Mouse (Mus musculus): Measurements from ENCODE around the gene Sox11.
A peak's percentile ranks its signal among the peaks of the same experiment; 100 is the strongest.

Gene Sox11

DNA sequence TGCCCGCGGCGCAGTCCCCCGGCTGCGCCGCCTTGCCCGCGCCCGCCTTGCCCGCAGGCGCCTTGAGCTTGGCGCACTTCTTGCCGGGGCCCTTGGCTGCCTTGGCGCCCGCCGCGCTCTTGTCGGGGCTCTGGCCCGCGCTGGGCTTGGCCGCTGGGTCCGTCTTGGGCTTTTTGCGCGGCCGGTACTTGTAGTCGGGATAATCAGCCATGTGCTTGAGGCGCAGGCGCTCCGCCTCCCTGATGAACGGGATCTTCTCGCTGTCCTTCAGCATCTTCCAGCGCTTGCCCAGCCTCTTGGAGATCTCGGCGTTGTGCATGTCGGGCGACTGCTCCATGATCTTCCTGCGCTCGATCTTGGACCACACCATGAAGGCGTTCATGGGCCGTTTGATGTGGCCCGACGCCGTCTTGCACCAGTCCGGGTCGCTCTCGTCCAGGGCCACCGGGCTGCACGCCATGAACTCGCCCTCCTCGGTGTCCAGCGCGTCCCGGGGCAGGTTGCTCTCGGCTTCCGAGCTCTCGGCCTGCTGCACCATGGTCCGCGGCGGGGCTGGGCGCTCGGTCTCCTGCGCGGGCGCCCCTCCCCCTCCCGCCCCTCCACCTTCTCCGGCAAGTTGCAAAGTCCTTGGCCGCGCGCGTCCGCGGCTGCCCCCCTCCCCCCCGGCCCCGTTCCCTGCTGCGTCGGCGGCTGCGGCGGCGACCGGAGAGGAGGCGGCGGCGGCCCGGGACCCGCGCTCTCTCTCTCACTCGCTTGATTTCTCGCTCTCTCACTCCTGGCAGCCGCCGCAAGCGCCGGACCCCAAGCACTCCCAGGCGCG lies at the start of gene Sox11:
Gene Sox11 (minus strand): TSS at position 704 of the 820 bp plus-strand sequence.
- peak; percentile 50 for DNase-seq

DNA sequence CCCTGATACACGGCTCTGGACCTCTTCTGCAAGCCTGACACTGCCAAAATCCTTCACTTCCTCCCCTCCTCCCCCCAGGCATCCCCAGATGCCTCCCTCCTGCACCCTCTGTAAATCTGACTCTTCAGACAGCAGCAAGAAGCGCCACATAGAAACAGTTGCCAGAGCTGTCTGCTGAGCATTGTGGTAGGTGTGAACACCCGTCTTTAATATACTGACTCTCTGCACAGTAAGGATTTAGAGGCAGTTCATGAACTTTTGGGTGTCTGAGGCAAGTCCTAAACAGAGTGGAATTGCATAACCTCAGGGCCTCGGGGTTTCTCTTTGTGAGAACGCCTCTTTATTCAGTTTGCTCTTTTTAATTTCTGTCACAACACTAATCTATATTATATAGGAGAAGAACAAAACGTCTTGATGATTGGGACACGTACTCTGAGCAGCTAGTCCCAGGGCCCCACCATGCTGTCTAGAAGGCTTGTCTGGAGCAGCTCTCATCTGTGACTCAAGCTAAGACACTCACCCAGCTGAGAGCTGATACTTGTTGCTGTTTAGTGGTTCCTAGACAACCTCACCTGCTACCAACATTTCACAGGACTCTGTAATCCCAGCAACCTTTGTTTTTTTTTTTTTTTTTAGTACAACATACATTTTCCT lies 49.4 kb upstream of the Sox11 start:
- peak; percentile 22 for DNase-seq

- DNase-seq: no peak
These were observed 48.1 kb upstream of the Sox11 start for GRCm38 (mm10) chr12:27390439-27390838.

- DNase-seq: no peak
These were observed 47.1 kb upstream of the Sox11 start for GRCm38 (mm10) chr12:27389429-27389828.

- DNase-seq: no peak
These were observed 30.1 kb upstream of the Sox11 start for GRCm38 (mm10) chr12:27372505-27372904.

DNA sequence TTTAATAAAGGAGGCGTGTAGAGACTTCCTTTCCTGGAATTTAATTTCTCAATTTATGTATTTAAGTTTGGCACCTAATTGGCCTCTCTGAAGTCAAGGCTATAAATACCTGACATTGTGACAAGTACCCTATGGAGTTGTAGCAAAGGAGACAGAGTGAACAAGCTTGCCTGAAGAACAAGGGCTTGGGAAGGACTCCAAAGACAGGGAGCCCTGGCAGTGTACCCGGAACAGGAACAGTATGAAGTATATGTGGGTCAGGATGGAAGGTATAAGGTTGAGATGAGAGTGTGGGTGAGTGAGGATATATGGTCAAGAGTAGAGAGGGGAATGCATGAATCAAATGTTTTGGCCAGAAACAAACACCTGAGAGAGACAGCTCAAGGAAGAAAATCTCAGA lies 28.4 kb upstream of the Sox11 start:
- no peak for DNase-seq

- no peak for DNase-seq
These were observed 25.1 kb upstream of the Sox11 start for GRCm38 (mm10) chr12:27367476-27367875.

GRCm38 (mm10) chr12:27363840-27364640 lies 21.7 kb upstream of the Sox11 start:
- no peak for DNase-seq

- peak; percentile 8 for DNase-seq
These were observed 14.8 kb upstream of the Sox11 start for GRCm38 (mm10) chr12:27357076-27357637.

DNA sequence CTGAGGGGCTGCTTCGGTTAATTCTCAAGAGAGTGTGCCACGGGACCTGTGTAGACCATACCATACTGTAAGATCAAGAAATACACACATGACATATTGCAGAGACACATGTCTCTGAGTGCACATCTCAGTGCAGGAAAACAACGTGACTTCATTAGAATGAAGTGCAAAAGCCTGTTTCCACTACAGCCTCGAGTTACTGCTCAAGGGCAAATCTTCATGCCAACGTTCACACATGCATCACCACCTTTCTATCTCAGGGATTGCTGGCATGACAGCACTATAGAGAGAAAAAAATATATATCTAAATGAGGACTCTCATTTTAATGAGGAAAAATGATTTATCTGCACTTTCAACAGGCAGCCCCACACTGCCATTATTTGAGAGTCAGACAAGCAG lies 14.2 kb upstream of the Sox11 start:
- no peak for DNase-seq

DNA sequence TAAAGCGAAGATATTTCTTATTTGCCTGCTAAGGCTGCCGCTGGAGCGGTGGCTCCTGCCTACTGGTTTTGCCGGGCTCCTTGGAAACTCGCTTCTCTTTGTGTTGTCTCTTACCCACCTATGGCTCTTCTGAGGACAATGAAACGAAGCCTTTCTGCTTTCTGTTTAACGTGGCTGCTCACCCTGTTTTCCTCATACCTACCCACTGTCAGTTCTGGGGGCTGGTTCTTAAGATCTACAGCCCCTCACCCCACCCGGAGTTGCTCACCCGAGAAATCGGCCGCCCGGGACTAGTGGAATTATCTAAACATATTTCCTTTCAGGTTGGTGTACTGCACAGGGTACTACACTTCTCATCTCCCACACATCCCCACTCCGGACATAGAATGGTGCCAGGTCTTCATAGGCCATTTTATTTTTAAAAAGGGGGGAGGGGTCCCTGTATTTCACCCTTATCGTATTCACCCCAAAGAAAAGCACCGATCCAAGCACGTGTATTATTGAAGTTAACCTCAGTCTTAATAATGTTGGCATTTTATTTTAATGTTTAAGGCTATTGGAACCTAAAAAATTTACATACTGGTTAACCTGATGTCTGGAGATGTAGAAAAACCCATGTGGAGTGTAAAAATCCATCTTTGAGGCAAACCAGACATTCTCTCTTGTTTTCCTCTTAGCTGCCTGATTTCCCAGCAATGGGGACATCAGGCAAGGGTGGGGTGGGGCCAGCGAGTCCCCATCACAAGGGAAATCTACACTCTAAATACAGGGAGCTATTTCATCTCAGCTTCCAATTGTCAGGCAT lies 1.4 kb upstream of the Sox11 start:
- no peak for DNase-seq

- DNase-seq: peak; percentile 96
These were observed 574 bp upstream of the Sox11 start for GRCm38 (mm10) chr12:27342691-27343605.

DNA sequence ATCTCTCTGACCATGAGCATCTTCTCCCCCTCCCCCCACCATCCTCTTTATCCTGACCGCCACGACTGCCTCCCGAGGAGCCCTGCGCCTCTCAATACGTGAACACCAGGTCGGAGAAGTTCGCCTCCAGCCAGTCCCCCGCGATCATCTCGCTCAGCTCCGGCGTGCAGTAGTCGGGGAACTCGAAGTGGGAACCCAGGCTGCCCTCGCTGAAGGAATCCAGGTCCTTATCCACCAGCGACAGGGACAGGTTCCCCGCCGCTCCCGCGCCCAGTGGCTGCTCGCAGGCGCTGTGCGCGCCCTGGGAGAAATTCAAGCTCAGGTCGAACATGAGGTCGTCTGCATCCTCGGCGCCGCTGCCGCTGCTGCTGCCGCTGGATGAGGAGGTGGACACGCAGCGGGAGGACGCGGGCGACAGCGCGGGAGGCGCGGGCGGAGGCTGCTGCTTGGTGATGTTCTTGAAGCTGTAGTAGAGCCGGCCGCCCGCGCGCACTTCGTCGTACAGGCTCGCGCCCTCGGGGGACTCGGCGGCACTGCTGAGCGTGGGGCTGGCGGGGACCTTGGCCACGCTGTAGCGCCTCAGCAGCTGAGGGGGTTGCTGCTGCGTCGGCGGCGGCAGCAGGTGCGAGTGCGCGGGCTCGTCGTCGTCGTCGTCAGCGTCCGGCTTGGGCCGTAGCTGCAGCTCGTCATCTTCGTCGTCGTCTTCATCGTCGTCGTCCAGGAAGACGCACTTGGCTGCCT lies 1.1 kb downstream of the Sox11 start:
- peak; percentile 43 for DNase-seq

DNA sequence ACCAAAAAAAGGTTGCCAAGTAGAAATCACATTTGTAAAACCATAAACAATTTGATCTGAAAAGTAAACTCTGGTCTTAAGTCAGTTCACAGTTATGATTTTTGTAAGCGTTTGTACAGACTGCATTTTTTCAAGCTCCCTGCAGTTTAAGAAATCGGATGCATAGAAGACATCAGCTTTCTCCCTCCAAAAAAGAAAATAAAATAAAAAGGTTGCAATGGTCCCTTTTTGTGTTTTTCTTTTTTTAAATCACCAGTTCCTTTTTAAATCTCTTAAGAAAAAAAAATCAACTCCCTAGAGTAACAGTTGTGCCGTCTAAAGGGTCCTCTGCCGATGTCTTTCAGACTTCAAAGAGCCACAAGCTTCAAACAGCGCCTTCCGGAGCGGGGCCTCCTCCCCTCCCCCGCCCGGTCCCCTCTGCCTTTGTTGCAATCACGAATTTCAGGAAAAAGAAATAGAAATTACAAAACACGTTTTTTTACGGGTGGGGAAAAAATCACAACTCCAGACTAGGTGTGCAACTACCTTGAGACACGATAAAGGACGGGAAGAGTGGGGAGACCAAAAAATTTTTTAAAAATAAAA lies 1.8 kb downstream of the Sox11 start:
- DNase-seq: peak; percentile 11

- DNase-seq: peak; percentile 58
These were observed 3.1 kb downstream of the Sox11 start for GRCm38 (mm10) chr12:27339171-27339751.

- DNase-seq: peak; percentile 46
These were observed 3.6 kb downstream of the Sox11 start for GRCm38 (mm10) chr12:27338721-27339170.

GRCm38 (mm10) chr12:27338116-27338515 lies 4.3 kb downstream of the Sox11 start:
- DNase-seq: no peak

- no peak for DNase-seq
These were observed 4.9 kb downstream of the Sox11 start for GRCm38 (mm10) chr12:27337482-27337881.

DNA sequence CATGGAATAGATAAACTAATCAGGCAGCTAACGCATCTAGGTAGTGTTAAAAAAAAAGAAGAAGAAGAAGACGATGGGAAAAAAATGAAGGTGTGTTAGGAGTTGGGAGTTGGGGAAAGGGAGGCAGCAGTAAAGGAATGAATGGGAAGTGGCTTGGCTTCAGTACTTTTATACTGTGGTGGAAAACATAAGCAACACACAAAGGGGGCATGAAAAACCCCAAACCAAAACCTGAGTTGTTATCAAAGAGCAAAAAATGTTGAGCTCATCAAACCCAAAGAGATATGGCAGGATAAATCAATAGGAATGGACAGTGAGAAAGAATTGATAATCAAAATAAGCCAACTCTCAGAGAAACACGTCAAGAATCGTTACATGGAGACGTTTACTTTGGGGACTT lies 5.6 kb downstream of the Sox11 start:
- DNase-seq: no peak

GRCm38 (mm10) chr12:27336336-27336735 lies 6.0 kb downstream of the Sox11 start:
- no peak for DNase-seq
